Mouse (Mus musculus): ENCODE data around the gene Mrm1.

GRCm38 (mm10) chr11:84780143-84780870 lies 39.0 kb downstream of the Mrm1 start:
- TF ChIP-seq POLR2A (IDR thresholded peaks at IDR 0.05; ENCODE audit: borderline replicate concordance, low read depth, low read length) (no peak), CTCF (IDR thresholded peaks at IDR 0.05; ENCODE audit: low read depth, low read length) (no peak)
